Mouse (Mus musculus): ENCODE measurements around the gene Gnb3. TPM values are rescaled to one million over a fixed set of nuclear protein-coding genes. Genes with fewer than 3 reads are reported as not detected.
A peak's percentile ranks its signal among the peaks of the same experiment; 100 is the strongest.
"Not testable (repeated sequence)": the region's sequence is repeated elsewhere in the genome, so short reads cannot be mapped to it uniquely, and the experiment has no call there.

The Gnb3 gene
- polyA plus RNA-seq, 1 experiment from 2014 or later, result 1.0 TPM

GRCm38 (mm10) chr6:124814448-124814847 lies 25.6 kb downstream of the Gnb3 start:
- peaks cover 36% of the 10 kb centered on the region for H3K4me1 ChIP-seq (replicated peaks)
- no peaks in the 10 kb centered on the region for H3K27me3 ChIP-seq
- peak overlapping the region; percentile 80 for H3K4me2 ChIP-seq
- peak; percentile 32 for ATAC-seq (ENCODE audit: insufficient number of reproducible peaks, insufficient read depth, low FRiP score, low TSS enrichment, low read depth)
- WGBS, result 35% methylated on average over 8 of the region's 8 CpGs
- peak overlapping the region; percentile 68 for H3K4me3 ChIP-seq (replicated peaks)
- H3K36me3 ChIP-seq, result peaks cover 73% of the 10 kb centered on the region
- H3K27ac ChIP-seq, result peak overlapping the region; percentile 96
- no peak overlapping the region for H3K9ac ChIP-seq (replicated peaks)
- H3K9me3 ChIP-seq, result no peaks in the 10 kb centered on the region

- WGBS, result under 1% methylated on average over 22 of the region's 22 CpGs
- peak within 1 kb of the TSS; percentile 68 for H3K4me3 ChIP-seq (replicated peaks)
- H3K27me3 ChIP-seq, result no peaks in the 10 kb centered on the region
- H3K9me3 ChIP-seq, result no peaks in the 10 kb centered on the region
- H3K9ac ChIP-seq (replicated peaks), result peak within 1 kb of the TSS; percentile 89
- H3K4me2 ChIP-seq, result peak within 1 kb of the TSS; percentile 80
- peak within 1 kb of the TSS; percentile 96 for H3K27ac ChIP-seq
- H3K36me3 ChIP-seq, result peaks cover 67% of the 10 kb centered on the region
- ATAC-seq (ENCODE audit: insufficient number of reproducible peaks, insufficient read depth, low FRiP score, low TSS enrichment, low read depth), result peak; percentile 80
- peaks cover 40% of the 10 kb centered on the region for H3K4me1 ChIP-seq (replicated peaks)
These were observed 26.1 kb downstream of the Gnb3 start, which contains the start of gene Tpi1 for GRCm38 (mm10) chr6:124813933-124814332. Tpi1 (minus strand) TSS chr6:124814296.

- H3K36me3 ChIP-seq, result peaks cover 63% of the 10 kb centered on the region
- peak overlapping the region; percentile 96 for H3K27ac ChIP-seq
- H3K4me1 ChIP-seq (replicated peaks), result peaks cover 43% of the 10 kb centered on the region
- peak overlapping the region; percentile 68 for H3K4me3 ChIP-seq (replicated peaks)
- peak overlapping the region; percentile 80 for H3K4me2 ChIP-seq
- under 1% methylated on average over 18 of the region's 18 CpGs for WGBS
- H3K9me3 ChIP-seq, result no peaks in the 10 kb centered on the region
- H3K9ac ChIP-seq (replicated peaks), result peak overlapping the region; percentile 89
- H3K27me3 ChIP-seq, result no peaks in the 10 kb centered on the region
- peak; percentile 38 for ATAC-seq (ENCODE audit: insufficient number of reproducible peaks, insufficient read depth, low FRiP score, low TSS enrichment, low read depth)
These were observed 26.6 kb downstream of the Gnb3 start for GRCm38 (mm10) chr6:124813496-124813895.

- Histone ChIP-seq H3K4me1 (replicated peaks) (peaks cover 50% of the 10 kb centered on the region), H3K9ac (replicated peaks) (peak overlapping the region; percentile 89), H3K4me3 (replicated peaks) (peak overlapping the region; percentile 68), H3K4me2 (peak overlapping the region; percentile 80), H3K9me3 (no peaks in the 10 kb centered on the region), H3K36me3 (peaks cover 57% of the 10 kb centered on the region), H3K27ac (peak overlapping the region; percentile 96), H3K27me3 (no peaks in the 10 kb centered on the region)
- 20% methylated on average over 9 of the region's 9 CpGs for WGBS
- no peak for ATAC-seq (ENCODE audit: insufficient number of reproducible peaks, insufficient read depth, low FRiP score, low TSS enrichment, low read depth)
These were observed 27.2 kb downstream of the Gnb3 start for GRCm38 (mm10) chr6:124812848-124813247.

- WGBS, result 86% methylated on average over 24 of the region's 24 CpGs
- H3K4me1 ChIP-seq (replicated peaks), result peaks cover 56% of the 10 kb centered on the region
- H3K36me3 ChIP-seq, result peaks cover 47% of the 10 kb centered on the region
- H3K9ac ChIP-seq (replicated peaks), result peak overlapping the region; percentile 89
- H3K27me3 ChIP-seq, result no peaks in the 10 kb centered on the region
- H3K27ac ChIP-seq, result no peak overlapping the region
- H3K4me3 ChIP-seq (replicated peaks), result peak overlapping the region; percentile 68
- peak overlapping the region; percentile 80 for H3K4me2 ChIP-seq
- H3K9me3 ChIP-seq, result no peaks in the 10 kb centered on the region
- ATAC-seq (ENCODE audit: insufficient number of reproducible peaks, insufficient read depth, low FRiP score, low TSS enrichment, low read depth), result no peak
These were observed 28.1 kb downstream of the Gnb3 start for GRCm38 (mm10) chr6:124811701-124812560.

- Histone ChIP-seq H3K4me2 (no peak overlapping the region), H3K27ac (no peak overlapping the region), H3K9ac (replicated peaks) (no peak overlapping the region), H3K4me1 (replicated peaks) (peaks cover 60% of the 10 kb centered on the region), H3K36me3 (peaks cover 41% of the 10 kb centered on the region), H3K9me3 (no peaks in the 10 kb centered on the region), H3K4me3 (replicated peaks) (no peak overlapping the region), H3K27me3 (no peaks in the 10 kb centered on the region)
- WGBS, result 91% methylated on average over 4 of the region's 4 CpGs
- no peak for ATAC-seq (ENCODE audit: insufficient number of reproducible peaks, insufficient read depth, low FRiP score, low TSS enrichment, low read depth)
These were observed 28.7 kb downstream of the Gnb3 start for GRCm38 (mm10) chr6:124811403-124811665.

- not testable (repeated sequence) for H3K9me3 ChIP-seq; H3K27me3 ChIP-seq; ATAC-seq (ENCODE audit: insufficient number of reproducible peaks, insufficient read depth, low FRiP score, low TSS enrichment, low read depth); H3K9ac ChIP-seq (replicated peaks)
- Histone ChIP-seq H3K4me3 (replicated peaks) (peak overlapping the region; percentile 60; the same call in 1 of the 2 replicates), H3K36me3 (peaks cover 36% of the 10 kb centered on the region), H3K4me1 (replicated peaks) (peaks cover 64% of the 10 kb centered on the region), H3K27ac (peak overlapping the region; percentile 92; the same call in 1 of the 2 replicates), H3K4me2 (0 out of 2 replicates have a peak overlapping the region, but pooled peaks have one; percentile 97)
- 87% methylated on average over 11 of the region's 11 CpGs for WGBS
These were observed 29.3 kb downstream of the Gnb3 start for GRCm38 (mm10) chr6:124810566-124811402.

GRCm38 (mm10) chr6:124809775-124810538 lies 30.1 kb downstream of the Gnb3 start:
- Histone ChIP-seq H3K9ac (replicated peaks) (peak overlapping the region; percentile 68), H3K4me2 (peak overlapping the region; percentile 97), H3K27ac (peak overlapping the region; percentile 92), H3K4me1 (replicated peaks) (peaks cover 65% of the 10 kb centered on the region), H3K9me3 (no peaks in the 10 kb centered on the region), H3K36me3 (peaks cover 28% of the 10 kb centered on the region), H3K4me3 (replicated peaks) (peak overlapping the region; percentile 60), H3K27me3 (no peaks in the 10 kb centered on the region)
- ATAC-seq (ENCODE audit: insufficient number of reproducible peaks, insufficient read depth, low FRiP score, low TSS enrichment, low read depth), result no peak
- 48% methylated on average over 14 of the region's 14 CpGs for WGBS

- ATAC-seq (ENCODE audit: insufficient number of reproducible peaks, insufficient read depth, low FRiP score, low TSS enrichment, low read depth), result no peak
- H3K36me3 ChIP-seq, result peaks cover 27% of the 10 kb centered on the region
- H3K4me3 ChIP-seq (replicated peaks), result peak overlapping the region; percentile 60
- peaks cover 58% of the 10 kb centered on the region for H3K4me1 ChIP-seq (replicated peaks)
- H3K27ac ChIP-seq, result peak overlapping the region; percentile 92
- peak overlapping the region; percentile 97 for H3K4me2 ChIP-seq
- under 1% methylated on average over 35 of the region's 35 CpGs for WGBS
- H3K9me3 ChIP-seq, result no peaks in the 10 kb centered on the region
- no peaks in the 10 kb centered on the region for H3K27me3 ChIP-seq
- H3K9ac ChIP-seq (replicated peaks), result peak overlapping the region; percentile 68
These were observed 30.9 kb downstream of the Gnb3 start for GRCm38 (mm10) chr6:124809052-124809774.

GRCm38 (mm10) chr6:124808358-124809012 lies 31.6 kb downstream of the Gnb3 start, which contains the start of gene Spsb2:
Spsb2 (plus strand) TSS chr6:124808661.
- ATAC-seq (ENCODE audit: insufficient number of reproducible peaks, insufficient read depth, low FRiP score, low TSS enrichment, low read depth), result peak; percentile 16
- Histone ChIP-seq H3K36me3 (peaks cover 27% of the 10 kb centered on the region), H3K4me3 (replicated peaks) (peak within 1 kb of the TSS; percentile 60), H3K27ac (peak within 1 kb of the TSS; percentile 92), H3K9me3 (no peaks in the 10 kb centered on the region), H3K27me3 (no peaks in the 10 kb centered on the region), H3K9ac (replicated peaks) (peak within 1 kb of the TSS; percentile 68), H3K4me1 (replicated peaks) (peaks cover 58% of the 10 kb centered on the region), H3K4me2 (peak within 1 kb of the TSS; percentile 97)
- WGBS, result 4% methylated on average over 29 of the region's 29 CpGs

All from limb, embryonic 12.5 days (tissue).